Mouse (Mus musculus) myocyte (in vitro differentiated cells): ENCODE results near the gene Aspg.

Experiments
- CEBPB ChIP-seq: IDR thresholded peaks from 2 replicates; pipeline ENCODE4 v1.6.1; 2011; ENCODE audit warnings: mild to moderate bottlenecking, moderate library complexity; ENCODE audit not compliant: poor library complexity, insufficient read depth, severe bottlenecking
- E2F4 ChIP-seq: IDR thresholded peaks from one replicate; pipeline ENCODE4 v1.6.1; 2011; ENCODE audit warnings: mild to moderate bottlenecking, control low read depth, moderate library complexity; ENCODE audit not compliant: insufficient read depth
- MAX ChIP-seq: IDR thresholded peaks from one replicate; pipeline ENCODE4 v1.6.1; 2011; ENCODE audit warnings: low read depth, mild to moderate bottlenecking, control low read depth
- MYOG ChIP-seq, 3 experiments: IDR thresholded peaks; one replicate each; pipeline ENCODE4 v1.6.1; 2011; ENCODE audit warnings: control low read depth in 2 of 3, low read depth in 2 of 3, mild to moderate bottlenecking in 2 of 3; ENCODE audit not compliant: insufficient read length in 2 of 3, control insufficient read depth in 1 of 3, insufficient read depth in 1 of 3
- POLR2A ChIP-seq: IDR thresholded peaks from one replicate; pipeline ENCODE4 v1.6.1; 2011; ENCODE audit warnings: low read depth, mild to moderate bottlenecking, control low read depth, moderate library complexity; ENCODE audit not compliant: insufficient read length
- REST ChIP-seq: IDR thresholded peaks from one replicate; pipeline ENCODE4 v1.6.1; 2011; ENCODE audit warnings: mild to moderate bottlenecking, control low read depth, moderate library complexity; ENCODE audit not compliant: insufficient read depth, insufficient read length
- SRF ChIP-seq: IDR thresholded peaks from one replicate; pipeline ENCODE4 v1.6.1; 2011; ENCODE audit warnings: low read depth; ENCODE audit not compliant: control insufficient read depth, insufficient read length
- TCF12 ChIP-seq: IDR thresholded peaks from one replicate; pipeline ENCODE4 v1.6.1; 2011; ENCODE audit warnings: mild to moderate bottlenecking, control low read depth; ENCODE audit not compliant: poor library complexity, insufficient read depth, severe bottlenecking
- USF1 ChIP-seq: IDR thresholded peaks from one replicate; pipeline ENCODE4 v1.6.1; 2011; ENCODE audit warnings: low read depth, mild to moderate bottlenecking, control low read depth, moderate library complexity

DNA sequence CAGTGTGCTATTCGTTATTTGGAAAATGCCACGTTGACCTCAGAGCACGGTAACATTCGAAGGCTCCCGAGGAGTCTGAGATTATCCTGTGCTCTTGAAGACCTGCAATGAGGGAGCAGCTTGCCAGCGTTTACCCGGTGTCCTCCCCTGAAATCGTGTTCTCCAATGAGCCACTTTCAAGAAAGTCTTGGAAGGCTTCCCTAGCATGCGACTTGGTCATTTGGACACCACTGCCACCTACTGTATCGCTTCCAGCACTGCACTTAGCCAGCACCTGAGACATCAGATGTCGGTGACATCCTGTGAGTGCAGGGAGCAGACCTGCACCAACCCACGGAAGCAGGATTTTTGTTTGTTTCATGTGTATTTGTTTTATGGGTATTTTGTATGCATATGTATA, 15.4 kb upstream of the Aspg start:
- no peak for TF ChIP-seq TCF12
- TF ChIP-seq POLR2A: no peak
- no peak for TF ChIP-seq E2F4
- TF ChIP-seq CEBPB: no peak
- TF ChIP-seq USF1: no peak
- TF ChIP-seq REST: no peak
- TF ChIP-seq MAX: no peak
- no peak for TF ChIP-seq MYOG (IDR thresholded peaks at IDR 0.05; ENCODE audit: control insufficient read depth in 1 of 3, insufficient read depth in 1 of 3, insufficient read length in 2 of 3, low read depth in 2 of 3)
- TF ChIP-seq SRF: no peak
